Mouse (Mus musculus): ENCODE results near the gene Itpk1. TPM values are rescaled to one million over a fixed set of nuclear protein-coding genes. Genes with fewer than 3 reads are reported as not detected.

Gene Itpk1
- polyA plus RNA-seq, 1 experiment, result 324 TPM

- 3% methylated on average over 11 of the region's 11 CpGs for WGBS
- no peak overlapping the region for H3K27ac ChIP-seq (ENCODE audit: insufficient read depth, low read depth, low read length)
- H3K27me3 ChIP-seq (ENCODE audit: control insufficient read depth, insufficient read depth, low read length), result peaks cover 12% of the 10 kb centered on the region
- peaks cover 8% of the 10 kb centered on the region for H3K4me1 ChIP-seq (ENCODE audit: control insufficient read depth, insufficient read depth, insufficient read length, low read length)
- no peaks in the 10 kb centered on the region for H3K36me3 ChIP-seq (ENCODE audit: control insufficient read depth, insufficient read depth, low read length)
- H3K4me3 ChIP-seq (ENCODE audit: low read depth, low read length), result no peak overlapping the region
- no peak for TF ChIP-seq CTCF (IDR thresholded peaks at IDR 0.05; ENCODE audit: extremely low read depth, insufficient read length, insufficient replicate concordance, low read depth, low read length)
- no peak for TF ChIP-seq POLR2A (IDR thresholded peaks at IDR 0.05; ENCODE audit: low read depth, low read length)
Measured at GRCm38 (mm10) chr12:102550529-102550928, 154.2 kb downstream of the Itpk1 start.

DNA sequence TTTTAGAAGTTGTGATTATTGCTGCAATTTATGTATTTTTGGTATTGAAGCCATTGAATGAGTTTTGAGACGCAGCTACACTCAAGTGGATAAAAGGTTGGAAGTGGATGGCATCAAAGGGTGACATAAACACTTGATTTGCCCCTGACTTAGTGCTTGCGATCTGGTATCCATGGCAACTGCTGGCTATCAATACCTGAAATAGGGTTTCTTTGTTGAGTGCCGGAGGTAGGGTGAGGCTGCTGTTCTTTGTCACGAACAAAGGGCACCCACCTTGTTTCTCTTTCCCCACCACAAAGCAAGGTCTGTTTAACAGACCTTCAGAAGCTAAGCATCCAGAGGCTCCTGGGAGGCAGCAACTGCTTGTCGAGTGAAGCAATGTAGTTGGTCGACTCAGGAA is 159.6 kb downstream of the Itpk1 start:
- Histone ChIP-seq H3K27ac (ENCODE audit: insufficient read depth, low read depth, low read length) (no peak overlapping the region), H3K36me3 (ENCODE audit: control insufficient read depth, insufficient read depth, low read length) (no peaks in the 10 kb centered on the region), H3K4me3 (ENCODE audit: low read depth, low read length) (no peak overlapping the region), H3K4me1 (ENCODE audit: control insufficient read depth, insufficient read depth, insufficient read length, low read length) (peaks cover 6% of the 10 kb centered on the region; the same call in 1 of the 2 replicates), H3K27me3 (ENCODE audit: control insufficient read depth, insufficient read depth, low read length) (no peaks in the 10 kb centered on the region)
- TF ChIP-seq POLR2A (IDR thresholded peaks at IDR 0.05; ENCODE audit: low read depth, low read length) (no peak), CTCF (IDR thresholded peaks at IDR 0.05; ENCODE audit: extremely low read depth, insufficient read length, insufficient replicate concordance, low read depth, low read length) (no peak)
- 26% methylated on average over 6 of the region's 6 CpGs for WGBS

GRCm38 (mm10) chr12:102541168-102541567 is 163.6 kb downstream of the Itpk1 start:
- no peak for TF ChIP-seq CTCF (IDR thresholded peaks at IDR 0.05; ENCODE audit: extremely low read depth, insufficient read length, insufficient replicate concordance, low read depth, low read length)
- TF ChIP-seq POLR2A (IDR thresholded peaks at IDR 0.05; ENCODE audit: low read depth, low read length), result no peak
- H3K4me1 ChIP-seq (ENCODE audit: control insufficient read depth, insufficient read depth, insufficient read length, low read length), result peaks cover 3% of the 10 kb centered on the region; the same call in 1 of the 2 replicates
- no peak overlapping the region for H3K4me3 ChIP-seq (ENCODE audit: low read depth, low read length)
- no peaks in the 10 kb centered on the region for H3K27me3 ChIP-seq (ENCODE audit: control insufficient read depth, insufficient read depth, low read length)
- H3K27ac ChIP-seq (ENCODE audit: insufficient read depth, low read depth, low read length), result no peak overlapping the region
- 93% methylated on average over 7 of the region's 7 CpGs for WGBS
- no peaks in the 10 kb centered on the region for H3K36me3 ChIP-seq (ENCODE audit: control insufficient read depth, insufficient read depth, low read length)

GRCm38 (mm10) chr12:102540278-102540677 is 164.5 kb downstream of the Itpk1 start:
- Histone ChIP-seq H3K27ac (ENCODE audit: insufficient read depth, low read depth, low read length) (no peak overlapping the region), H3K27me3 (ENCODE audit: control insufficient read depth, insufficient read depth, low read length) (no peaks in the 10 kb centered on the region), H3K36me3 (ENCODE audit: control insufficient read depth, insufficient read depth, low read length) (no peaks in the 10 kb centered on the region), H3K4me1 (ENCODE audit: control insufficient read depth, insufficient read depth, insufficient read length, low read length) (no peaks in the 10 kb centered on the region), H3K4me3 (ENCODE audit: low read depth, low read length) (no peak overlapping the region)
- no peak for TF ChIP-seq POLR2A (IDR thresholded peaks at IDR 0.05; ENCODE audit: low read depth, low read length)
- TF ChIP-seq CTCF (IDR thresholded peaks at IDR 0.05; ENCODE audit: extremely low read depth, insufficient read length, insufficient replicate concordance, low read depth, low read length), result no peak
- 77% methylated on average over 8 of the region's 8 CpGs for WGBS

DNA sequence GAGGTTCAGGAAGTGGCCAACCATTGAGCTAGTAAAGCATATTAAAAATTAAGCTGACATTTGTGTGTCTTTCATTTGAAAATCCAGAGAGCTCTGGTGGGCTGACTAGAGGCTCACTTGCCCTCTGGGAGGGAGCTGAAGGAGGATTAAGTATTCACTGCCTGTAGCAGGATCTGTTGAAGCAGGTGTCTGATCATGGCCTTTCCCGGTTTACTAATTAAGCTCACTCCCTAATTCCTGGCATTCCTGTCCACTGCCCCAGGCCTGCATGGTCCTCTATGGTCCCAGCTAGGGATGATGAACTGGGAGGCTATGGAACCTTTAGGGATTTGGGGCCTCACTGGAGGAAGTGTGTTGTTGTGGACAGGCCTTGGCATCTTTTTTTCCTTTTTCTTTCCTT is 168.9 kb downstream of the Itpk1 start:
- H3K27me3 ChIP-seq (ENCODE audit: control insufficient read depth, insufficient read depth, low read length), result no peaks in the 10 kb centered on the region
- TF ChIP-seq CTCF (IDR thresholded peaks at IDR 0.05; ENCODE audit: extremely low read depth, insufficient read length, insufficient replicate concordance, low read depth, low read length) (no peak), POLR2A (IDR thresholded peaks at IDR 0.05; ENCODE audit: low read depth, low read length) (no peak)
- H3K4me1 ChIP-seq (ENCODE audit: control insufficient read depth, insufficient read depth, insufficient read length, low read length), result no peaks in the 10 kb centered on the region
- no peak overlapping the region for H3K4me3 ChIP-seq (ENCODE audit: low read depth, low read length)
- 37% methylated on average over 1 of the region's 1 CpGs for WGBS
- H3K36me3 ChIP-seq (ENCODE audit: control insufficient read depth, insufficient read depth, low read length), result no peaks in the 10 kb centered on the region
- H3K27ac ChIP-seq (ENCODE audit: insufficient read depth, low read depth, low read length), result no peak overlapping the region

GRCm38 (mm10) chr12:102527989-102528388 is 176.7 kb downstream of the Itpk1 start:
- Histone ChIP-seq H3K4me3 (ENCODE audit: low read depth, low read length) (no peak overlapping the region), H3K27ac (ENCODE audit: insufficient read depth, low read depth, low read length) (no peak overlapping the region), H3K36me3 (ENCODE audit: control insufficient read depth, insufficient read depth, low read length) (no peaks in the 10 kb centered on the region), H3K4me1 (ENCODE audit: control insufficient read depth, insufficient read depth, insufficient read length, low read length) (peaks cover 3% of the 10 kb centered on the region; the same call in 1 of the 2 replicates), H3K27me3 (ENCODE audit: control insufficient read depth, insufficient read depth, low read length) (no peaks in the 10 kb centered on the region)
- WGBS, result 63% methylated on average over 5 of the region's 5 CpGs
- TF ChIP-seq CTCF (IDR thresholded peaks at IDR 0.05; ENCODE audit: extremely low read depth, insufficient read length, insufficient replicate concordance, low read depth, low read length), result no peak
- no peak for TF ChIP-seq POLR2A (IDR thresholded peaks at IDR 0.05; ENCODE audit: low read depth, low read length)

DNA sequence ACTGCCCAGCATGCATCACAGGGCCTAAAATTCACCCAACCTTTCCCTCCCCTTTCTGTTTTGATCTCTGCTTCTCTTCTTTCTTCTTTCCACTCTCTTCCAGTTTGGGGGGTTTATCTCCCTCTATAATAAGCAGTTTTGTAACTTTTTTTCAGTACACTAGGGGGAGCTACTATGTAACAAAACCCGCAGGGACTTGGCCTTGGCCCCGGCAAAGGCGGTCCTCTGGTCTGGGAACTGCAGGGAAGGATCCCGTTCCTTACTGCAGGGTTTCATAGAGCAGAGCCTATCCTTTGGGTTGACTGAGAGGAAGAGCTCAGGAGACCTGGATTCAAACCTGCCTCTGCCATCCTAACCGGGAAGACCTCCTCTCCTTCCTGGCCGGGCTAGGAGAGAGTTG is 180.0 kb downstream of the Itpk1 start:
- no peak for TF ChIP-seq POLR2A (IDR thresholded peaks at IDR 0.05; ENCODE audit: low read depth, low read length)
- TF ChIP-seq CTCF (IDR thresholded peaks at IDR 0.05; ENCODE audit: extremely low read depth, insufficient read length, insufficient replicate concordance, low read depth, low read length), result peak; percentile 56; the same call in 1 of the 2 replicates
- H3K4me1 ChIP-seq (ENCODE audit: control insufficient read depth, insufficient read depth, insufficient read length, low read length), result peaks cover 13% of the 10 kb centered on the region; the same call in 1 of the 2 replicates
- H3K27ac ChIP-seq (ENCODE audit: insufficient read depth, low read depth, low read length), result no peak overlapping the region
- H3K27me3 ChIP-seq (ENCODE audit: control insufficient read depth, insufficient read depth, low read length), result no peaks in the 10 kb centered on the region
- no peaks in the 10 kb centered on the region for H3K36me3 ChIP-seq (ENCODE audit: control insufficient read depth, insufficient read depth, low read length)
- no peak overlapping the region for H3K4me3 ChIP-seq (ENCODE audit: low read depth, low read length)
- 24% methylated on average over 6 of the region's 6 CpGs for whole genome bisulfite sequencing

Data from small intestine, adult 2 months (tissue).